Mouse (Mus musculus) gastrocnemius, adult 8-10 months (tissue): ENCODE measurements around the gene Alkbh8. TPM values are rescaled to one million over a fixed set of nuclear protein-coding genes. Genes with fewer than 3 reads are reported as not detected.

Experiments used
- total RNA-seq, 4 experiments: library from RNA; stranded (reverse); gene quantifications; 2 replicates each; pipeline ENCODE4 v1.2.4; 2022

The Alkbh8 gene
- total RNA-seq, 4 experiments from 2014 or later = 22.1 to 29.5 (median 25.9) TPM

Other genes starting within 250 kb of the Alkbh8 start
- gene Cwf19l2, start 68.5 kb downstream of the Alkbh8 start, total RNA-seq = 10 to 100 TPM; 16.5 to 19.0 (median 17.8) TPM
- gene Gucy1a2, start 197.6 kb downstream of the Alkbh8 start, total RNA-seq = 1 to 10 TPM; 3.5 to 5.6 (median 4.3) TPM